9 mouse cellular contexts compared by ENCODE assay signal in genomic region chr11:95142980-95143575, GRCm38 (mm10). TPM values are rescaled to one million over a fixed set of nuclear protein-coding genes. Genes with fewer than 3 reads are reported as not detected.
DNase-seq lines count a peak whose midpoint lies in the region; ATAC-seq lines count a peak whose summit lies in the region.
"Had no signal": no experiment of that assay in that cellular context is flagged by ENCODE, and none has a peak within 500 bp of the region (broad histone marks: within the 10 kb centered on the region; RNA-seq: fewer than 3 reads in every experiment).

No protein-coding gene starts in this region.

- DNase-seq in cerebellum, postnatal 14 days = peak; percentile 59 to 60
- DNase-seq in cerebellum, postnatal 4 days (ENCODE audit: low spot score in 2 of 2) = no peak
- DNase-seq in retina, postnatal 1 day = peak; percentile 54
- no peak for DNase-seq in retina, embryonic 14.5 days (ENCODE audit: low spot score)
- DNase-seq in urinary bladder, postnatal 25 days (ENCODE audit: low spot score) = no peak
- no peak for DNase-seq in layer of hippocampus, postnatal 36 days

- no peaks in the 10 kb centered on the region for H3K36me3 ChIP-seq in intestine, embryonic 15.5 days
- H3K36me3 ChIP-seq: neural tube, embryonic 12.5 days had no signal

- peak overlapping the region; percentile 16; the same call in 1 of the 2 replicates for H3K4me3 ChIP-seq in intestine, embryonic 15.5 days (replicated peaks)
- H3K4me3 ChIP-seq: neural tube, embryonic 12.5 days had no signal

- 3% methylated on average over 39 of the region's 39 CpGs for WGBS in intestine, embryonic 15.5 days

- H3K4me1 ChIP-seq in intestine, embryonic 15.5 days (replicated peaks) = peaks cover 27% of the 10 kb centered on the region

- no peak overlapping the region for H3K27ac ChIP-seq in intestine, embryonic 15.5 days
- H3K27ac ChIP-seq: neural tube, embryonic 12.5 days had no signal

- H3K4me2 ChIP-seq in intestine, embryonic 15.5 days (replicated peaks) = peak overlapping the region; percentile 14; the same call in 1 of the 2 replicates
- H3K4me2 ChIP-seq: neural tube, embryonic 12.5 days had no signal

- no peaks in the 10 kb centered on the region for H3K9me3 ChIP-seq in intestine, embryonic 15.5 days
- H3K9me3 ChIP-seq: neural tube, embryonic 12.5 days had no signal

- peaks cover 100% of the 10 kb centered on the region for H3K27me3 ChIP-seq in intestine, embryonic 15.5 days (replicated peaks)

- H3K9ac ChIP-seq in intestine, embryonic 15.5 days = no peak overlapping the region
- H3K9ac ChIP-seq: neural tube, embryonic 12.5 days had no signal

- no peak for ATAC-seq in intestine, embryonic 15.5 days
- ATAC-seq in megakaryocyte-erythroid progenitor cell, adult 5-6 weeks (replicated peaks; ENCODE audit: low FRiP score, low TSS enrichment, poor library complexity, severe bottlenecking) = peak; percentile 80

RNA-seq across cellular contexts. Expression of gene Dlx4, which starts 3.0 kb away (rescaled TPM):
- 0.10 and 0.16 TPM in 2 replicates for polyA plus RNA-seq in intestine, embryonic 15.5 days (2015; fragmentation: Nextera tagmentation; extraction: Ambion mirVana)
- total RNA-seq in megakaryocyte-erythroid progenitor cell, adult 5-6 weeks (2014; fragmentation: Nextera tagmentation) = not detected in 2 replicates
- total RNA-seq in megakaryocyte-erythroid progenitor cell, adult 5-6 weeks (2017) = not detected in 2 replicates
- total RNA-seq in layer of hippocampus, postnatal 36 days (2021) = not detected

RNA-seq across cellular contexts. Expression of gene Dlx3, which starts 23.2 kb away (rescaled TPM):
- polyA plus RNA-seq in intestine, embryonic 15.5 days (2015; fragmentation: Nextera tagmentation; extraction: Ambion mirVana) = 0.60 and 0.88 TPM in 2 replicates
- not detected in 2 replicates for total RNA-seq in megakaryocyte-erythroid progenitor cell, adult 5-6 weeks (2014; fragmentation: Nextera tagmentation)
- total RNA-seq in megakaryocyte-erythroid progenitor cell, adult 5-6 weeks (2017) = not detected in 2 replicates
- not detected for total RNA-seq in layer of hippocampus, postnatal 36 days (2021)

Comparison
In these comparisons a context has a peak if more than half of its experiments do, and no peak if none do; other contexts are left out.
1. DNase-seq: peak in cerebellum, postnatal 14 days (2 of 2) and retina, postnatal 1 day (single experiment); none in cerebellum, postnatal 4 days (0 of 2), retina, embryonic 14.5 days (single experiment), urinary bladder, postnatal 25 days (single experiment) and layer of hippocampus, postnatal 36 days (0 of 2).